Mouse (Mus musculus): Measurements from ENCODE around the gene Gm14214. TPM values are rescaled to one million over a fixed set of nuclear protein-coding genes. Genes with fewer than 3 reads are reported as not detected.

Gene Gm14214
- polyA plus RNA-seq, 1 experiment = not detected

DNA sequence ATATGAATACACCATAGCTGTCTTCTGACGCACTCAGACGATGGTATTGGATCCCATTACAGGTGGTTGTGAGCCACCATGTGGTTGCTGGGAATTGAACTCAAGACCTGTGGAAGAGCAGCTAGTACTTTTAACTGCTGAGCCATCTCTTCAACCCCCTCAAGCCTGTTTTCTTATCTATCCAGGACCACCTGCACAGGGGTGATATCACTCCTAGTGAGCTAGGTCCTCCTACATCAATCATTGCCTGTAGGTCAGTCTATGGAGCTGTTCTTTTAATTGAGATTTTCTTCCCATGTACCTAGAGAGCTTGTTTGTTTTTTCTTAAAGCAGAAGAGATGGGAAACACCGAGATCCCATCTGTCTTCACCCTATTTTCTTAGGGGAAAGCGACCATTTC, 34.0 kb upstream of the Gm14214 start:
- TF ChIP-seq CTCF (IDR thresholded peaks at IDR 0.05; ENCODE audit: borderline replicate concordance, insufficient read depth, low read depth, low read length) (no peak), POLR2A (IDR thresholded peaks at IDR 0.05; ENCODE audit: borderline replicate concordance, insufficient read depth, low read length) (no peak)
- H3K27me3 ChIP-seq (ENCODE audit: control insufficient read depth, insufficient read depth, low read length) = no peaks in the 10 kb centered on the region
- H3K27ac ChIP-seq (ENCODE audit: insufficient read depth, low read length) = no peak overlapping the region
- WGBS = 75% methylated on average over 4 of the region's 4 CpGs
- DNase-seq = no peak
- H3K4me1 ChIP-seq (ENCODE audit: control insufficient read depth, insufficient read depth, low read length) = 0 out of 2 replicates have a peak, but pooled peaks cover 3% of the 10 kb centered on the region
- H3K4me3 ChIP-seq (replicated peaks; ENCODE audit: insufficient read depth, low read depth, low read length) = no peak overlapping the region

DNA sequence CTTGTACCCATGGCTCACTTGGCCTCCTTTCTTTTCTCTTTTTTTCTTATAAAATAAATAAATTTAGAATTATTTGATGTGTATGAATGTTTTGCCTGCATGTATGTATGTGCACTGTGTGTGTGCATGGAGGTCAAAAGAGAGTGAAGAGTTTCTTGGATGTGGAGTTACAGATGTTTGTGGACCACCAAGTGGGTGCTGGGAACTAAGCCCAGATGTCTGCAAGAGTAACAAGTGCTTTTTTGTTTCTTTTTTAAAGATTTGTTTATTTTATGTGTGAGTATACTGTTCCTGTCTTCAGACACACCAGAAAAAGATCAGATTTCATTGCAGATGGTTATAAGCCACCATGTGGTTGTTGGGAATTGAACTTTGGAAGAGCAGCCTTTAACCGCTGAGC, 33.5 kb upstream of the Gm14214 start:
- TF ChIP-seq CTCF (IDR thresholded peaks at IDR 0.05; ENCODE audit: borderline replicate concordance, insufficient read depth, low read depth, low read length) (no peak), POLR2A (IDR thresholded peaks at IDR 0.05; ENCODE audit: borderline replicate concordance, insufficient read depth, low read length) (no peak)
- 86% methylated on average over 1 of the region's 1 CpGs for WGBS
- Histone ChIP-seq H3K4me1 (ENCODE audit: control insufficient read depth, insufficient read depth, low read length) (0 out of 2 replicates have a peak, but pooled peaks cover 3% of the 10 kb centered on the region), H3K4me3 (replicated peaks; ENCODE audit: insufficient read depth, low read depth, low read length) (no peak overlapping the region), H3K27me3 (ENCODE audit: control insufficient read depth, insufficient read depth, low read length) (no peaks in the 10 kb centered on the region), H3K27ac (ENCODE audit: insufficient read depth, low read length) (no peak overlapping the region)
- DNase-seq = no peak

DNA sequence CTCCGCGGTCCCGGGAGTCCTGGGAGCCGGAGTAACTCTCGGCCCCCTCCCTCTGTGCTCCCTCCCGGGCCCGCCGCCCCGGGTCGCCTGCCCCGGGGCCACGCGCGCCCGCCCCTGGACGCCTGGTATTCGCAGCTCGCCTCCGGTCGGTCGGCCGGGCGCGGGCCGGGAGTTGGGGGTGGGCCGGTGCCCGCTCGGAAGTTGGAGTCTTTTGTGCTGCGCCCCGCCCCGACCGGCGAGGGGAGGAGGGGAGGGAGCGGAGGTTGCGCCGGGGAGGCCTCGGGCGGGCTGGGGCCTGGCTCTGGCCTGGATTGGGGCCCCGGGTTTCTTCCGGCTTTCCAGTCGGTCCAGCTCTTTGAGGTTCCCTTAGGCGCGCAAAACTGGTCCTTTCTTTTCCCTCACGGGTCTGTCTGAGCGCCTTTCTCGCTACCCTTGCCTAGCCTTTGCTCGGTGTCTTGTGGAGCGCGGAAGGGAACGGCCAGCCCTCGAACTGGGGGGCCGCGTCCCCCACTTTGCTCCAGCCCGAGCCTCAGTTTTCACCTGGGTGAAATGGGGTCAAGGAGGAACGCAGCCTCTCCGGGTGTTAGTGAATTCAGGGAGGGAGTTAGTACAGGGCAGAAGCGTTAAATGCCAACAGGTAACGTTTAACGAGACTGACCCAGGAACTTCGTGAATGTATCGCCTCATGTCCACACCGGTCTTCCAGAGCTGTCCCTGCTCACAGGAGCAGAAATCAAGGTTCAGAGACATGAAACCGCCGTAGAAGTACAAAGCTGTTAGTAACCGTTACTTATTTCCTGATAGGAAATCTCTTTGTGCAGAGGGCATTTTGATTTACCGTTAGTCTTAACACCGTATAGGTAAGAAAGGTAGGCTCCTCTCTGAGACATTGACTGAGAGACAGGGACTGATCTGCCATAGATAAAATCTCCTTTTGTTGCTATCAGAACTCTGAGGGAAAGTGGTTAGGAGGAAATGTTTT, 22.1 kb upstream of the Gm14214 start:
- peak; percentile 76 to 78 for DNase-seq
- Histone ChIP-seq H3K4me3 (replicated peaks; ENCODE audit: insufficient read depth, low read depth, low read length) (peak overlapping the region; percentile 78), H3K27ac (ENCODE audit: insufficient read depth, low read length) (peak overlapping the region; percentile 97), H3K27me3 (ENCODE audit: control insufficient read depth, insufficient read depth, low read length) (no peaks in the 10 kb centered on the region), H3K4me1 (ENCODE audit: control insufficient read depth, insufficient read depth, low read length) (peaks cover 5% of the 10 kb centered on the region; the same call in 1 of the 2 replicates)
- TF ChIP-seq CTCF (IDR thresholded peaks at IDR 0.05; ENCODE audit: borderline replicate concordance, insufficient read depth, low read depth, low read length) (no peak), POLR2A (IDR thresholded peaks at IDR 0.05; ENCODE audit: borderline replicate concordance, insufficient read depth, low read length) (no peak)
- under 1% methylated on average over 67 of the region's 67 CpGs for WGBS

DNA sequence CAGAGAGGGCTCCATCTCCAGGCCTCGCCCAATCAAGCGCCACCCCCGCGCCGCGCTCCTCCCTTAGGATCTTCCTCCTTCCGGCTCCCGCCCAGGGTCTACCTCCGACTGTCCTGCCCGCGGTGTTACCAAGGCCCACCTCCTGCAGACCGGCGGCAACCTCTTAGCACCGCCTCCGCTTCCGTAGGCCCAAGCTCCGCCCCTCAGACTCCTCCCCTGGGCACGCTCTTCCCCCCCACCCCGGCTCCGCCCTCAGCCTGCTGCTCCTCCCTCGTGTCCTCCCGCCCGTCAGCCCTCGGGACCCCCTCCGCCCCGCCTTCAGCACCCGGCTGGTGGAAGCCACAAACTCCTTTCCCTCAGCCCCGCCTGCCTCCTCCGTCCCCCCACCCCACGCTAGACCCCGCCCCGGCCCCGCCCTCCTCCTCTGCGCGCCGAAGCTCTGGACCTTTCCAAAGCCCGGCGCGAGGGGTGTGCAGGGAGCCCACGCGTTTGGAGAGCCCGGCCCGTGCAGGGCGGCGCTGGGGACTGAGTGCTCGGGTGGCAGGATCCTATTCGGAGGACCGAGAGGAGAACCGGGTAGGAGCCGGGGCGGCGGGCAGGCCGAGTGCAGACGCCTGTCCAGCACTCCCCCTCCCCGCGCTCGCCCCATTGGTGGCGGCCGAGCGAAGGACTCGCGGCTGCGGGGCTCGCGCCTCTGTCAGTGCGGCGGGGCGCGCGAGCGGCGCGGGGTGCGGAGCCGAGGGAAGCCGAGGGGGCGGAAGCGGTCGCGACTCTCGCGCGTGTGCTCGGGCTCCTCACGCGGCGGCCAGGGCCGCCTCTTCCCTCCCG, 21.0 kb upstream of the Gm14214 start, which contains the start of the genes Raly and a:
Gene Raly, plus strand, starts transcription at position 441 of the 828 bp plus-strand sequence.
Gene a, plus strand, starts transcription at position 747 of the 828 bp plus-strand sequence.
- under 1% methylated on average over 83 of the region's 89 CpGs for WGBS
- Histone ChIP-seq H3K4me1 (ENCODE audit: control insufficient read depth, insufficient read depth, low read length) (peaks cover 5% of the 10 kb centered on the region; the same call in 1 of the 2 replicates), H3K27me3 (ENCODE audit: control insufficient read depth, insufficient read depth, low read length) (no peaks in the 10 kb centered on the region), H3K27ac (ENCODE audit: insufficient read depth, low read length) (peak within 1 kb of the TSS; percentile 97), H3K4me3 (replicated peaks; ENCODE audit: insufficient read depth, low read depth, low read length) (peak within 1 kb of the TSS; percentile 78)
- peak; percentile 96 to 97 for DNase-seq
- TF ChIP-seq POLR2A (IDR thresholded peaks at IDR 0.05; ENCODE audit: borderline replicate concordance, insufficient read depth, low read length) = peak; percentile 98
- TF ChIP-seq CTCF (IDR thresholded peaks at IDR 0.05; ENCODE audit: borderline replicate concordance, insufficient read depth, low read depth, low read length) = no peak

DNA sequence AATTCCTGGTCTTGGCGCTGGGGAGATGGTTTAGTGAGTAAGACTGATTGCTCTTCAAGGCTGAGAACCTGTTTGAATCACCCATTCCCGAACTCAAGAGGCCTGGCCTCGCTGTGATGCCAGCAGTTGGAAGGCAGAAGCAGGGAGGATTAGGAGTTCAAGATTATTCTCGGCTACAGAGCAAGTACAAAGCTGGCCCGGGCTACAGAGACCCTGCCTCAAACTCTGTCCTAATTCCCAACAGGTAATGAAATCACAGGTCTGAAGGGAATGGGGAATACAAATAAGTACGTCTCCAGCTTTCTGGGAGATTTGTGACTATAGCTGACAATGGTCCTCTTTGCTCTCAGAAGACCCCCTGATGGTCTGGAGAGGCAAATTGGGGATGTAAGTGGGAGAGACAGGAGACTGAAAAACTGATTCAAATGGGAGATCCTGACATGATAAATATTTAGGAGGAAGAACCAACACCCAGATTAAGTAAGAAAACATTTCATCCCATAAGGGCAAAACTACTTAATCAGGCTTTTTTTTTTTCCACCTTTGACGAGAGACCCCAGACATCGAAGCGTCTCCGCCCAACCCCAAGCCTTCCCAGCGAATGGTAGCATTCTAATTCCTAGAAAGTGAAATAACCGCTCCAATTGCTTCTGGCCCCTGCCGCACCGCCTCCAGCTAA, 20.3 kb upstream of the Gm14214 start:
- peak in 1 of 2 experiments; percentile 32 for DNase-seq
- H3K4me3 ChIP-seq (replicated peaks; ENCODE audit: insufficient read depth, low read depth, low read length) = peak overlapping the region; percentile 78
- H3K4me1 ChIP-seq (ENCODE audit: control insufficient read depth, insufficient read depth, low read length) = peaks cover 5% of the 10 kb centered on the region; the same call in 1 of the 2 replicates
- no peaks in the 10 kb centered on the region for H3K27me3 ChIP-seq (ENCODE audit: control insufficient read depth, insufficient read depth, low read length)
- TF ChIP-seq POLR2A (IDR thresholded peaks at IDR 0.05; ENCODE audit: borderline replicate concordance, insufficient read depth, low read length) (no peak), CTCF (IDR thresholded peaks at IDR 0.05; ENCODE audit: borderline replicate concordance, insufficient read depth, low read depth, low read length) (no peak)
- H3K27ac ChIP-seq (ENCODE audit: insufficient read depth, low read length) = no peak overlapping the region
- 8% methylated on average over 14 of the region's 14 CpGs for WGBS

DNA sequence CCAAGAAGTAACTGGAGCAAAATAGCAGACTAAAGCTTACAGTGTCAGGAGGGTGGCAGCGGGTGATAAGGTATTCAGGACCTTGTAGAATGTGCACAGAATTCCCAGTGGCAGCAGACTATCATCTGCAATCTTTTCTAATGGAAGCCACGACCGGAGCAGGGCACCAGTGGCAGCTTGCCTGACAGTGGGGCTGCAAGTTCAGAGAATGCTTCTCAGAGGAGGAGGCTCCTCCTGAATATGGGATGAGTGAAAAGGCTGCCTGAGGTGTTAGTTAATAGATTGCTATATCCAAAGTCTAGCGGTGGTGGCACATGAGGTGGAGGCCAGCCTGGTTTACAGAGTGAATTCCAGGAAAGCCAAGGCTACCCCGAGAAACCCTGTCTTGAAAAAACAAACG, 19.6 kb upstream of the Gm14214 start:
- peaks cover 5% of the 10 kb centered on the region; the same call in 1 of the 2 replicates for H3K4me1 ChIP-seq (ENCODE audit: control insufficient read depth, insufficient read depth, low read length)
- H3K27ac ChIP-seq (ENCODE audit: insufficient read depth, low read length) = no peak overlapping the region
- no peak for DNase-seq
- TF ChIP-seq POLR2A (IDR thresholded peaks at IDR 0.05; ENCODE audit: borderline replicate concordance, insufficient read depth, low read length) = no peak
- no peak for TF ChIP-seq CTCF (IDR thresholded peaks at IDR 0.05; ENCODE audit: borderline replicate concordance, insufficient read depth, low read depth, low read length)
- WGBS = 63% methylated on average over 6 of the region's 6 CpGs
- H3K4me3 ChIP-seq (replicated peaks; ENCODE audit: insufficient read depth, low read depth, low read length) = no peak overlapping the region
- H3K27me3 ChIP-seq (ENCODE audit: control insufficient read depth, insufficient read depth, low read length) = no peaks in the 10 kb centered on the region

DNA sequence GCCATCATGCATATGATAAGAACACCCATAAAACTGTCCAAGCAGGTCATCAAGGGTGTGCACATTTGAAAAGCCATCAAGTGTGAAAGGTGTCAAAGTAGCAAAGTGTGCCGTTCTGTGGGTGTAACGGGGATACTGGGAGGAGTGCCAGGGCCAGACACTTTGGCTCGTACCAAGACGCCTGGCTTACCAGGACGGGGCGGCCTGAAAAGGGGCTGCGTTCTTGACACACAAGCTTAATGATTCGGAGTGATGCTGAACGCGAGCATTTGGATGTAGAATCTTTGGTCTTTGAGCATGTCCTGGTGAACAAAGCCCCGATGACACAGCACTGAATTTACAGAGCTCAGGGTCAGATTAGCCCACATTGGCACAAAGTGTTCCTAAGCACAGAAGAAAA, 16.9 kb upstream of the Gm14214 start:
- Histone ChIP-seq H3K27ac (ENCODE audit: insufficient read depth, low read length) (no peak overlapping the region), H3K4me3 (replicated peaks; ENCODE audit: insufficient read depth, low read depth, low read length) (no peak overlapping the region), H3K27me3 (ENCODE audit: control insufficient read depth, insufficient read depth, low read length) (no peaks in the 10 kb centered on the region), H3K4me1 (ENCODE audit: control insufficient read depth, insufficient read depth, low read length) (no peaks in the 10 kb centered on the region)
- WGBS = 44% methylated on average over 11 of the region's 11 CpGs
- TF ChIP-seq CTCF (IDR thresholded peaks at IDR 0.05; ENCODE audit: borderline replicate concordance, insufficient read depth, low read depth, low read length) (no peak), POLR2A (IDR thresholded peaks at IDR 0.05; ENCODE audit: borderline replicate concordance, insufficient read depth, low read length) (no peak)
- no peak for DNase-seq
